16 mouse cellular contexts compared by ENCODE assay signal in genomic region chr8:92723320-92723719, GRCm38 (mm10). TPM values are rescaled to one million over a fixed set of nuclear protein-coding genes. Genes with fewer than 3 reads are reported as not detected.
DNase-seq lines count a peak whose midpoint lies in the region; ATAC-seq and TF ChIP-seq lines count a peak whose summit lies in the region.
"Had no signal": no experiment of that assay in that cellular context is flagged by ENCODE, and none has a peak within 500 bp of the region (broad histone marks: within the 10 kb centered on the region; RNA-seq: fewer than 3 reads in every experiment).

No protein-coding gene starts in this region.

- no peaks in the 10 kb centered on the region for H3K9me3 ChIP-seq in forebrain, embryonic 10.5 days
- H3K9me3 ChIP-seq in forebrain, embryonic 13.5 days (replicated peaks): no peaks in the 10 kb centered on the region
- no peaks in the 10 kb centered on the region for H3K9me3 ChIP-seq in midbrain, embryonic 13.5 days
- H3K9me3 ChIP-seq in midbrain, postnatal 0 days (ENCODE audit: low read length): no peaks in the 10 kb centered on the region
- H3K9me3 ChIP-seq in hindbrain, embryonic 12.5 days (replicated peaks): no peaks in the 10 kb centered on the region
- no peaks in the 10 kb centered on the region for H3K9me3 ChIP-seq in neural tube, embryonic 11.5 days (ENCODE audit: control insufficient read depth, low read length)
- H3K9me3 ChIP-seq: heart, embryonic 15.5 days; midbrain, embryonic 12.5 days had no signal

- H3K27ac ChIP-seq in forebrain, embryonic 10.5 days: peak overlapping the region; percentile 67; the same call in 1 of the 2 replicates
- no peak overlapping the region for H3K27ac ChIP-seq in forebrain, embryonic 13.5 days
- 0 out of 2 replicates have a peak overlapping the region, but pooled peaks have one; percentile 15 for H3K27ac ChIP-seq in midbrain, embryonic 13.5 days
- H3K27ac ChIP-seq in midbrain, postnatal 0 days (ENCODE audit: low read depth, low read length): no peak overlapping the region
- peak overlapping the region; percentile 45; the same call in 1 of the 2 replicates for H3K27ac ChIP-seq in hindbrain, embryonic 12.5 days
- H3K27ac ChIP-seq in neural tube, embryonic 11.5 days (ENCODE audit: low read depth, low read length): peak overlapping the region; percentile 50
- H3K27ac ChIP-seq: heart, embryonic 15.5 days; liver, embryonic 14.5 days had no signal

- H3K4me1 ChIP-seq in forebrain, embryonic 10.5 days: peaks cover 30% of the 10 kb centered on the region
- peaks cover 34% of the 10 kb centered on the region for H3K4me1 ChIP-seq in forebrain, embryonic 13.5 days
- H3K4me1 ChIP-seq in midbrain, embryonic 13.5 days (replicated peaks): peaks cover 34% of the 10 kb centered on the region
- no peaks in the 10 kb centered on the region for H3K4me1 ChIP-seq in midbrain, postnatal 0 days (ENCODE audit: insufficient read depth, low read length)
- peaks cover 24% of the 10 kb centered on the region for H3K4me1 ChIP-seq in hindbrain, embryonic 12.5 days
- H3K4me1 ChIP-seq in neural tube, embryonic 11.5 days (ENCODE audit: control insufficient read depth, insufficient read depth, low read length): peaks cover 18% of the 10 kb centered on the region

- H3K9ac ChIP-seq in forebrain, embryonic 13.5 days: no peak overlapping the region
- H3K9ac ChIP-seq in midbrain, embryonic 13.5 days (replicated peaks): no peak overlapping the region
- H3K9ac ChIP-seq in midbrain, postnatal 0 days (replicated peaks; ENCODE audit: low read length, poor library complexity, severe bottlenecking): no peak overlapping the region; the same call in 1 of the 2 replicates
- H3K9ac ChIP-seq in hindbrain, embryonic 12.5 days: no peak overlapping the region
- no peak overlapping the region for H3K9ac ChIP-seq in neural tube, embryonic 11.5 days (ENCODE audit: low read length)
- H3K9ac ChIP-seq: heart, embryonic 15.5 days; liver, embryonic 14.5 days; midbrain, embryonic 12.5 days had no signal

- TF ChIP-seq CTCF in midbrain, postnatal 0 days (IDR thresholded peaks at IDR 0.05): no peak

- no peaks in the 10 kb centered on the region for H3K36me3 ChIP-seq in forebrain, embryonic 10.5 days (replicated peaks)
- no peaks in the 10 kb centered on the region for H3K36me3 ChIP-seq in forebrain, embryonic 13.5 days (ENCODE audit: poor library complexity, severe bottlenecking)
- H3K36me3 ChIP-seq in midbrain, embryonic 13.5 days: no peaks in the 10 kb centered on the region
- H3K36me3 ChIP-seq in midbrain, postnatal 0 days (ENCODE audit: insufficient read depth, low read length): no peaks in the 10 kb centered on the region
- no peaks in the 10 kb centered on the region for H3K36me3 ChIP-seq in hindbrain, embryonic 12.5 days
- no peaks in the 10 kb centered on the region for H3K36me3 ChIP-seq in neural tube, embryonic 11.5 days (ENCODE audit: control insufficient read depth, insufficient read depth, low read length)
- H3K36me3 ChIP-seq: heart, embryonic 15.5 days; midbrain, embryonic 12.5 days had no signal

- H3K4me3 ChIP-seq in forebrain, embryonic 10.5 days: no peak overlapping the region
- H3K4me3 ChIP-seq in forebrain, embryonic 13.5 days: no peak overlapping the region
- H3K4me3 ChIP-seq in midbrain, embryonic 13.5 days (replicated peaks): no peak overlapping the region
- H3K4me3 ChIP-seq in midbrain, postnatal 0 days (ENCODE audit: low read depth, low read length): no peak overlapping the region
- no peak overlapping the region for H3K4me3 ChIP-seq in hindbrain, embryonic 12.5 days
- H3K4me3 ChIP-seq in neural tube, embryonic 11.5 days (ENCODE audit: low read depth, low read length): no peak overlapping the region
- H3K4me3 ChIP-seq: heart, embryonic 15.5 days; midbrain, embryonic 12.5 days had no signal

- 64% methylated on average over 6 of the region's 6 CpGs for WGBS in forebrain, embryonic 10.5 days
- WGBS in forebrain, embryonic 13.5 days: 42% methylated on average over 6 of the region's 6 CpGs
- WGBS in midbrain, embryonic 13.5 days: 42% methylated on average over 6 of the region's 6 CpGs
- WGBS in midbrain, postnatal 0 days: 39% methylated on average over 6 of the region's 6 CpGs
- WGBS in hindbrain, embryonic 12.5 days: 40% methylated on average over 6 of the region's 6 CpGs
- 39% methylated on average over 6 of the region's 6 CpGs for WGBS in neural tube, embryonic 11.5 days

- no peak for DNase-seq in forebrain, embryonic 10.5 days (ENCODE audit: extremely low spot score, low spot score)
- no peak for DNase-seq in midbrain, postnatal 0 days (ENCODE audit: low spot score)
- DNase-seq in neural tube, embryonic 11.5 days (ENCODE audit: low spot score): no peak
- DNase-seq in thymus, postnatal 4 days: no peak
- no peak for DNase-seq in T-cell, adult 2 months (ENCODE audit: low spot score)
- DNase-seq: cerebellum, adult 11 months; kidney, adult 11 months; thymus, postnatal 14 days had no signal

- H3K27me3 ChIP-seq in forebrain, embryonic 10.5 days (ENCODE audit: poor library complexity, severe bottlenecking): peaks cover 24% of the 10 kb centered on the region
- H3K27me3 ChIP-seq in forebrain, embryonic 13.5 days: 0 out of 2 replicates have a peak, but pooled peaks cover 10% of the 10 kb centered on the region
- H3K27me3 ChIP-seq in midbrain, embryonic 13.5 days: peaks cover 12% of the 10 kb centered on the region; the same call in 1 of the 2 replicates
- H3K27me3 ChIP-seq in midbrain, postnatal 0 days (ENCODE audit: insufficient read depth, low read length): 0 out of 2 replicates have a peak, but pooled peaks cover 8% of the 10 kb centered on the region
- no peaks in the 10 kb centered on the region for H3K27me3 ChIP-seq in hindbrain, embryonic 12.5 days
- no peaks in the 10 kb centered on the region for H3K27me3 ChIP-seq in neural tube, embryonic 11.5 days (ENCODE audit: control insufficient read depth, insufficient read depth, low read length)

- no peak for ATAC-seq in forebrain, embryonic 13.5 days
- no peak for ATAC-seq in midbrain, embryonic 13.5 days
- no peak for ATAC-seq in midbrain, postnatal 0 days (ENCODE audit: low FRiP score)
- ATAC-seq in hindbrain, embryonic 12.5 days (ENCODE audit: low FRiP score): no peak
- ATAC-seq in neural tube, embryonic 11.5 days (ENCODE audit: insufficient read depth, low FRiP score, low TSS enrichment): peak; percentile 39; the same call in 1 of the 2 replicates

- no peak overlapping the region for H3K4me2 ChIP-seq in forebrain, embryonic 13.5 days
- no peak overlapping the region for H3K4me2 ChIP-seq in midbrain, embryonic 13.5 days (replicated peaks)
- H3K4me2 ChIP-seq in midbrain, postnatal 0 days (ENCODE audit: low read depth, low read length, poor library complexity, severe bottlenecking): no peak overlapping the region
- no peak overlapping the region for H3K4me2 ChIP-seq in hindbrain, embryonic 12.5 days (replicated peaks)
- no peak overlapping the region for H3K4me2 ChIP-seq in neural tube, embryonic 11.5 days (ENCODE audit: low read depth)
- H3K4me2 ChIP-seq: heart, embryonic 15.5 days; midbrain, embryonic 12.5 days had no signal

RNA-seq across cellular contexts. Expression of gene Irx6, which starts 49.2 kb away (rescaled TPM):
- 0.22 TPM in 1 of 2 replicates, not detected in the other for polyA plus RNA-seq in forebrain, embryonic 10.5 days (2016; fragmentation: Nextera tagmentation; extraction: Ambion mirVana)
- polyA plus RNA-seq in forebrain, embryonic 13.5 days (2015; fragmentation: Nextera tagmentation; extraction: Ambion mirVana): 0.27 and 0.69 TPM in 2 replicates
- polyA plus RNA-seq in midbrain, embryonic 13.5 days (2015; fragmentation: Nextera tagmentation; extraction: Ambion mirVana): 4.0 and 6.6 TPM in 2 replicates
- 4.4 and 6.6 TPM in 2 replicates for total RNA-seq in midbrain, postnatal 0 days (2014; rRNA removed)
- 4.0 and 5.4 TPM in 2 replicates for polyA plus RNA-seq in midbrain, postnatal 0 days (2015; fragmentation: Nextera tagmentation; extraction: Ambion mirVana)
- 2.0 and 3.2 TPM in 2 replicates for polyA plus RNA-seq in hindbrain, embryonic 12.5 days (2016; fragmentation: Nextera tagmentation; extraction: Ambion mirVana)
- 2.0 and 2.3 TPM in 2 replicates for polyA plus RNA-seq in neural tube, embryonic 11.5 days (2014; fragmentation: Nextera tagmentation; extraction: Ambion mirVana)
- total RNA-seq: ES-E14; gastrocnemius, postnatal 36 days had no signal

Comparison
In these comparisons a context has a peak if more than half of its experiments do, and no peak if none do; other contexts are left out.
1. H3K27ac ChIP-seq: peak in forebrain, embryonic 10.5 days (single experiment), midbrain, embryonic 13.5 days (single experiment), hindbrain, embryonic 12.5 days (single experiment) and neural tube, embryonic 11.5 days (single experiment); none in forebrain, embryonic 13.5 days (single experiment) and midbrain, postnatal 0 days (single experiment).